Mouse (Mus musculus): ENCODE data around the gene 1700061G19Rik. TPM values are rescaled to one million over a fixed set of nuclear protein-coding genes. Genes with fewer than 3 reads are reported as not detected.

1700061G19Rik gene
- polyA plus RNA-seq, 1 experiment from 2014 or later = 0.26 TPM

GRCm38 (mm10) chr17:56836336-56836735 is 38.9 kb upstream of the 1700061G19Rik start:
- WGBS (ENCODE audit: insufficient replicate concordance) = 82% methylated on average over 8 of the region's 8 CpGs
- ATAC-seq (replicated peaks; ENCODE audit: insufficient number of reproducible peaks, low FRiP score, low TSS enrichment) = no peak
- no peaks in the 10 kb centered on the region for H3K36me3 ChIP-seq (ENCODE audit: control insufficient read depth, insufficient read depth, low read length)
- peaks cover 11% of the 10 kb centered on the region; the same call in 1 of the 2 replicates for H3K27me3 ChIP-seq (ENCODE audit: control insufficient read depth, insufficient read depth, low read length)
- no peaks in the 10 kb centered on the region for H3K4me1 ChIP-seq (ENCODE audit: control insufficient read depth, insufficient read depth, low read length)
- no peak overlapping the region for H3K4me2 ChIP-seq
- no peak overlapping the region for H3K27ac ChIP-seq (ENCODE audit: low read depth, low read length)
- no peaks in the 10 kb centered on the region for H3K9me3 ChIP-seq (replicated peaks; ENCODE audit: control insufficient read depth, low read length)
- H3K9ac ChIP-seq (ENCODE audit: low read depth, low read length) = no peak overlapping the region
- no peak overlapping the region for H3K4me3 ChIP-seq (ENCODE audit: low read depth, low read length)

GRCm38 (mm10) chr17:56840524-56840923 is 34.8 kb upstream of the 1700061G19Rik start:
- 75% methylated on average over 7 of the region's 7 CpGs for WGBS (ENCODE audit: insufficient replicate concordance)
- no peaks in the 10 kb centered on the region for H3K36me3 ChIP-seq (ENCODE audit: control insufficient read depth, insufficient read depth, low read length)
- no peak overlapping the region for H3K4me2 ChIP-seq
- H3K4me3 ChIP-seq (ENCODE audit: low read depth, low read length) = no peak overlapping the region
- peaks cover 4% of the 10 kb centered on the region; the same call in 1 of the 2 replicates for H3K27me3 ChIP-seq (ENCODE audit: control insufficient read depth, insufficient read depth, low read length)
- no peak for ATAC-seq (replicated peaks; ENCODE audit: insufficient number of reproducible peaks, low FRiP score, low TSS enrichment)
- H3K9me3 ChIP-seq (replicated peaks; ENCODE audit: control insufficient read depth, low read length) = no peaks in the 10 kb centered on the region
- H3K4me1 ChIP-seq (ENCODE audit: control insufficient read depth, insufficient read depth, low read length) = no peaks in the 10 kb centered on the region
- H3K27ac ChIP-seq (ENCODE audit: low read depth, low read length) = no peak overlapping the region
- H3K9ac ChIP-seq (ENCODE audit: low read depth, low read length) = no peak overlapping the region

- no peak overlapping the region for H3K4me3 ChIP-seq (ENCODE audit: low read depth, low read length)
- no peak for ATAC-seq (replicated peaks; ENCODE audit: insufficient number of reproducible peaks, low FRiP score, low TSS enrichment)
- no peaks in the 10 kb centered on the region for H3K36me3 ChIP-seq (ENCODE audit: control insufficient read depth, insufficient read depth, low read length)
- H3K27me3 ChIP-seq (ENCODE audit: control insufficient read depth, insufficient read depth, low read length) = peaks cover 4% of the 10 kb centered on the region; the same call in 1 of the 2 replicates
- WGBS (ENCODE audit: insufficient replicate concordance) = 76% methylated on average over 5 of the region's 5 CpGs
- no peaks in the 10 kb centered on the region for H3K9me3 ChIP-seq (replicated peaks; ENCODE audit: control insufficient read depth, low read length)
- no peak overlapping the region for H3K27ac ChIP-seq (ENCODE audit: low read depth, low read length)
- no peak overlapping the region for H3K9ac ChIP-seq (ENCODE audit: low read depth, low read length)
- H3K4me2 ChIP-seq = no peak overlapping the region
- H3K4me1 ChIP-seq (ENCODE audit: control insufficient read depth, insufficient read depth, low read length) = no peaks in the 10 kb centered on the region
Measured at GRCm38 (mm10) chr17:56842173-56842572, 33.1 kb upstream of the 1700061G19Rik start.

- ATAC-seq (replicated peaks; ENCODE audit: insufficient number of reproducible peaks, low FRiP score, low TSS enrichment) = no peak
- Histone ChIP-seq H3K27ac (ENCODE audit: low read depth, low read length) (no peak overlapping the region), H3K9me3 (replicated peaks; ENCODE audit: control insufficient read depth, low read length) (no peaks in the 10 kb centered on the region), H3K4me1 (ENCODE audit: control insufficient read depth, insufficient read depth, low read length) (no peaks in the 10 kb centered on the region), H3K27me3 (ENCODE audit: control insufficient read depth, insufficient read depth, low read length) (no peaks in the 10 kb centered on the region; the same call in 1 of the 2 replicates), H3K4me3 (ENCODE audit: low read depth, low read length) (no peak overlapping the region), H3K4me2 (no peak overlapping the region), H3K9ac (ENCODE audit: low read depth, low read length) (no peak overlapping the region), H3K36me3 (ENCODE audit: control insufficient read depth, insufficient read depth, low read length) (no peaks in the 10 kb centered on the region)
- WGBS (ENCODE audit: insufficient replicate concordance) = 73% methylated on average over 5 of the region's 5 CpGs
Measured at GRCm38 (mm10) chr17:56843678-56844077, 31.6 kb upstream of the 1700061G19Rik start.

- no peaks in the 10 kb centered on the region for H3K36me3 ChIP-seq (ENCODE audit: control insufficient read depth, insufficient read depth, low read length)
- no peak for ATAC-seq (replicated peaks; ENCODE audit: insufficient number of reproducible peaks, low FRiP score, low TSS enrichment)
- H3K27me3 ChIP-seq (ENCODE audit: control insufficient read depth, insufficient read depth, low read length) = no peaks in the 10 kb centered on the region; the same call in 1 of the 2 replicates
- no peaks in the 10 kb centered on the region for H3K4me1 ChIP-seq (ENCODE audit: control insufficient read depth, insufficient read depth, low read length)
- WGBS (ENCODE audit: insufficient replicate concordance) = 77% methylated on average over 5 of the region's 5 CpGs
- no peak overlapping the region for H3K4me3 ChIP-seq (ENCODE audit: low read depth, low read length)
- H3K9me3 ChIP-seq (replicated peaks; ENCODE audit: control insufficient read depth, low read length) = no peaks in the 10 kb centered on the region
- H3K9ac ChIP-seq (ENCODE audit: low read depth, low read length) = no peak overlapping the region
- H3K27ac ChIP-seq (ENCODE audit: low read depth, low read length) = no peak overlapping the region
- H3K4me2 ChIP-seq = no peak overlapping the region
Measured at GRCm38 (mm10) chr17:56848785-56849184, 26.5 kb upstream of the 1700061G19Rik start.

GRCm38 (mm10) chr17:56849710-56850109 is 25.6 kb upstream of the 1700061G19Rik start:
- Histone ChIP-seq H3K27me3 (ENCODE audit: control insufficient read depth, insufficient read depth, low read length) (no peaks in the 10 kb centered on the region; the same call in 1 of the 2 replicates), H3K36me3 (ENCODE audit: control insufficient read depth, insufficient read depth, low read length) (no peaks in the 10 kb centered on the region), H3K4me1 (ENCODE audit: control insufficient read depth, insufficient read depth, low read length) (no peaks in the 10 kb centered on the region), H3K9ac (ENCODE audit: low read depth, low read length) (no peak overlapping the region), H3K4me2 (no peak overlapping the region), H3K9me3 (replicated peaks; ENCODE audit: control insufficient read depth, low read length) (no peaks in the 10 kb centered on the region), H3K4me3 (ENCODE audit: low read depth, low read length) (no peak overlapping the region), H3K27ac (ENCODE audit: low read depth, low read length) (no peak overlapping the region)
- WGBS (ENCODE audit: insufficient replicate concordance) = 81% methylated on average over 13 of the region's 13 CpGs
- no peak for ATAC-seq (replicated peaks; ENCODE audit: insufficient number of reproducible peaks, low FRiP score, low TSS enrichment)

GRCm38 (mm10) chr17:56851167-56851566 is 24.1 kb upstream of the 1700061G19Rik start:
- Histone ChIP-seq H3K9me3 (replicated peaks; ENCODE audit: control insufficient read depth, low read length) (no peaks in the 10 kb centered on the region), H3K4me3 (ENCODE audit: low read depth, low read length) (no peak overlapping the region), H3K27me3 (ENCODE audit: control insufficient read depth, insufficient read depth, low read length) (no peaks in the 10 kb centered on the region; the same call in 1 of the 2 replicates), H3K4me1 (ENCODE audit: control insufficient read depth, insufficient read depth, low read length) (no peaks in the 10 kb centered on the region), H3K4me2 (no peak overlapping the region), H3K36me3 (ENCODE audit: control insufficient read depth, insufficient read depth, low read length) (no peaks in the 10 kb centered on the region), H3K9ac (ENCODE audit: low read depth, low read length) (no peak overlapping the region), H3K27ac (ENCODE audit: low read depth, low read length) (no peak overlapping the region)
- ATAC-seq (replicated peaks; ENCODE audit: insufficient number of reproducible peaks, low FRiP score, low TSS enrichment) = no peak
- 68% methylated on average over 3 of the region's 3 CpGs for WGBS (ENCODE audit: insufficient replicate concordance)

- no peaks in the 10 kb centered on the region for H3K9me3 ChIP-seq (replicated peaks; ENCODE audit: control insufficient read depth, low read length)
- H3K27me3 ChIP-seq (ENCODE audit: control insufficient read depth, insufficient read depth, low read length) = no peaks in the 10 kb centered on the region
- no peaks in the 10 kb centered on the region for H3K36me3 ChIP-seq (ENCODE audit: control insufficient read depth, insufficient read depth, low read length)
- ATAC-seq (replicated peaks; ENCODE audit: insufficient number of reproducible peaks, low FRiP score, low TSS enrichment) = no peak
- no peak overlapping the region for H3K4me3 ChIP-seq (ENCODE audit: low read depth, low read length)
- H3K27ac ChIP-seq (ENCODE audit: low read depth, low read length) = no peak overlapping the region
- no peaks in the 10 kb centered on the region for H3K4me1 ChIP-seq (ENCODE audit: control insufficient read depth, insufficient read depth, low read length)
- no peak overlapping the region for H3K4me2 ChIP-seq
- 71% methylated on average over 3 of the region's 3 CpGs for WGBS (ENCODE audit: insufficient replicate concordance)
- H3K9ac ChIP-seq (ENCODE audit: low read depth, low read length) = no peak overlapping the region
Measured at GRCm38 (mm10) chr17:56855421-56855820, 19.9 kb upstream of the 1700061G19Rik start.

GRCm38 (mm10) chr17:56858216-56858615 is 17.1 kb upstream of the 1700061G19Rik start:
- 52% methylated on average over 4 of the region's 4 CpGs for WGBS (ENCODE audit: insufficient replicate concordance)
- Histone ChIP-seq H3K4me1 (ENCODE audit: control insufficient read depth, insufficient read depth, low read length) (no peaks in the 10 kb centered on the region), H3K9ac (ENCODE audit: low read depth, low read length) (no peak overlapping the region), H3K27me3 (ENCODE audit: control insufficient read depth, insufficient read depth, low read length) (no peaks in the 10 kb centered on the region), H3K4me3 (ENCODE audit: low read depth, low read length) (no peak overlapping the region), H3K27ac (ENCODE audit: low read depth, low read length) (0 out of 2 replicates have a peak overlapping the region, but pooled peaks have one; percentile 10), H3K4me2 (no peak overlapping the region), H3K36me3 (ENCODE audit: control insufficient read depth, insufficient read depth, low read length) (no peaks in the 10 kb centered on the region), H3K9me3 (replicated peaks; ENCODE audit: control insufficient read depth, low read length) (no peaks in the 10 kb centered on the region)
- ATAC-seq (replicated peaks; ENCODE audit: insufficient number of reproducible peaks, low FRiP score, low TSS enrichment) = no peak
